Mouse (Mus musculus): ENCODE measurements around the gene Rnf214.

DNA sequence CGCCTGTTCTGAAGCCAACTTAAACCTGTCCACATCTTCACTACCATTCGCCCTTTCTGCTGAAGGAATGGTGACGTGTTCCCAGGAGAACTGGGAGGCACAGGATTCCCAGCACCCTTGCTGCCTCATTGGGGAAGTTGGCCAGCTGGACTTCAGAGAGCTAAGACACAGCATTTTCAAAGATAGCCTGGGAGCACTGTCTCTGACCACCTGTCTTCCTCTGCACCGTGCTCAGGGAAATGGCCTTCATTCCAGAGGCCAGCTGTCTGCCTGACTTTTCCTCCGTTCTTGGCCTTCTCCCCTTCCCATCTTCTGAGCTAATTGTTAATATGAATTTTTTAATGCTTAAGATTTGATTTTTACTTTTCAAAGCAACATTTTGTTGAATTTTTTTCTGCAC lies 22.6 kb upstream of the Rnf214 start:
- TF ChIP-seq EP300 (IDR thresholded peaks at IDR 0.05; ENCODE audit: low read depth) = no peak
- TF ChIP-seq CTCF (IDR thresholded peaks at IDR 0.05; ENCODE audit: low read depth) = no peak

Data from liver, postnatal 0 days (tissue).